Mouse (Mus musculus) heart, embryonic 13.5 days (tissue): ENCODE results near the gene Nedd4. TPM values are rescaled to one million over a fixed set of nuclear protein-coding genes. Genes with fewer than 3 reads are reported as not detected.
A peak's percentile ranks its signal among the peaks of the same experiment; 100 is the strongest.

ENCODE experiments used
- ATAC-seq: fragments of 200-750 bp; cut with Nextera tagmentation; 2 replicates; pipeline ENCODE4 v1.8.0; 2017; ENCODE audit warnings: moderate TSS enrichment; ENCODE audit not compliant: insufficient number of reproducible peaks, low FRiP score, low TSS enrichment; ENCODE audit errors: extremely low read depth
- H3K27ac ChIP-seq: fragments of 300-500 bp; sonication (generic); replicated peaks from 2 replicates; pipeline ENCODE4 v1.5.1; 2015; ENCODE audit warnings: moderate library complexity, mild to moderate bottlenecking, inconsistent platforms
- H3K27me3 ChIP-seq: fragments of 300-500 bp; sonication (generic); replicated peaks from 2 replicates; pipeline ENCODE4 v1.6.1; 2015; ENCODE audit warnings: mild to moderate bottlenecking, inconsistent platforms
- H3K36me3 ChIP-seq: fragments of 300-500 bp; sonication (generic); 2 replicates; pipeline ENCODE4 v1.6.1; 2015; ENCODE audit warnings: mild to moderate bottlenecking, inconsistent platforms
- H3K4me1 ChIP-seq: fragments of 300-500 bp; sonication (generic); 2 replicates; pipeline ENCODE4 v1.6.1; 2015; ENCODE audit warnings: inconsistent platforms
- H3K4me2 ChIP-seq: fragments of 300-500 bp; sonication (generic); 2 replicates; pipeline ENCODE4 v1.6.1; 2015; ENCODE audit warnings: inconsistent platforms, mild to moderate bottlenecking, moderate library complexity
- H3K4me3 ChIP-seq: fragments of 300-500 bp; sonication (generic); 2 replicates; pipeline ENCODE4 v1.5.1; 2015; ENCODE audit warnings: moderate library complexity, mild to moderate bottlenecking, inconsistent platforms
- H3K9ac ChIP-seq: fragments of 300-500 bp; sonication (generic); 2 replicates; pipeline ENCODE4 v1.6.1; 2015; ENCODE audit warnings: inconsistent platforms, mild to moderate bottlenecking, moderate library complexity
- H3K9me3 ChIP-seq: fragments of 300-500 bp; sonication (generic); 2 replicates; pipeline ENCODE4 v1.6.1; 2016; ENCODE audit warnings: inconsistent platforms
- WGBS: fragments of 180-500 bp; shearing (Covaris S2); methylation state at CpG from one replicate; pipeline ENCODE4 v1.1.7; 2015; ENCODE audit warnings: mixed read lengths; 5-methylcytosine and 5-hydroxymethylcytosine counted together
- polyA plus RNA-seq: library from polyadenylated mRNA; unstranded; fragments of >200 nt; fragmentation: Nextera tagmentation; extraction: Ambion mirVana; gene quantifications from 2 replicates; pipeline ENCODE4 v1.2.1, GENCODE M21; 2015

The Nedd4 gene
- 468 and 480 TPM in 2 replicates for polyA plus RNA-seq

DNA sequence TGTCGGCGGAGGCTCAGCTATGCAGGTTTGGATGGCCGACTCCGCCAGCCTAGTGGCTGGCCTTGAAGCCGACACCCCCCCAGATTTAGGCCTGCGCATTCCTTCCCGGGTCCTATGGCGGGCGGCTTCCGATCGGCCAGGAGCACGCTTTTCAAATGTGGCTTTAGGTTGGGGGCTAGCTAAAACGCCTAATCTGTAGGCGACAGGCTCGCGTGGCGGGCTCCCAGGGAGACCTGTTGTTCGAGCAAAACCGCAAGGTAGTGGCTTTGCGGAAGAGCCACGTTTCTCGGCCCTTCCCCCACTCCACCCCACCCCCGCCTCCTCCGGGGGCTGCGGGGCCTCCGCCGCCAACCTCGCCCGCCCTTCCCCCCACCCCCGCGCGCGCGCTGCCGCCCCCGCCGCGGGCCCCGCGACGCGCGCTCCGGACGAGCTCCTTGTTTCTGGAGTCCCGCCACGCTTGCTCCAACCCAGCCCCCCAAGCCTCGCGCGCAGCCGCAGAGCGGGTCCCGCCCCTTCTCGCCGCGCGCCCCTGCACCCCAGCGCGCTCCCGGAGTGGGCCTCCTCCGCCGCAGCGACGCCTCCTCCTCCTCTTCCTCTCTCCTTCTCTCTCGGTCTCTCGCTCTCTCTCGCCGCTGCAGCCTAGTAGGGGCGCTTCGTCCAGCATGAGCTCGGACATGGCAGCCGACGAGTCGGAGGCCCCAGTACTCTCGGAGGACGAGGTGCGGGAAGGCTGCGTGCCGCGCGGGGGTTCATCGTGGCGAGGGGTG is at the start of gene Nedd4:
TSS of gene Nedd4 (plus strand) at position 452 of the 767 bp plus-strand sequence.
- Histone ChIP-seq H3K27me3 (no peaks in the 10 kb centered on the region), H3K4me1 (peaks cover 47% of the 10 kb centered on the region), H3K9me3 (no peaks in the 10 kb centered on the region), H3K4me2 (peak within 1 kb of the TSS; percentile 96), H3K9ac (peak within 1 kb of the TSS; percentile 100), H3K36me3 (peaks cover 34% of the 10 kb centered on the region), H3K27ac (peak within 1 kb of the TSS; percentile 100), H3K4me3 (peak within 1 kb of the TSS; percentile 99)
- 1% methylated on average over 69 of the region's 83 CpGs for WGBS
- ATAC-seq = peak; percentile 86

GRCm38 (mm10) chr9:72613884-72614283 is 48.3 kb upstream of the Nedd4 start:
- no peak overlapping the region for H3K9ac ChIP-seq
- no peak overlapping the region for H3K27ac ChIP-seq
- no peak overlapping the region for H3K4me2 ChIP-seq
- H3K27me3 ChIP-seq = no peaks in the 10 kb centered on the region
- no peak for ATAC-seq
- no peaks in the 10 kb centered on the region for H3K4me1 ChIP-seq
- H3K36me3 ChIP-seq = peaks cover 52% of the 10 kb centered on the region
- H3K9me3 ChIP-seq = no peaks in the 10 kb centered on the region
- 57% methylated on average over 2 of the region's 2 CpGs for WGBS
- H3K4me3 ChIP-seq = no peak overlapping the region

DNA sequence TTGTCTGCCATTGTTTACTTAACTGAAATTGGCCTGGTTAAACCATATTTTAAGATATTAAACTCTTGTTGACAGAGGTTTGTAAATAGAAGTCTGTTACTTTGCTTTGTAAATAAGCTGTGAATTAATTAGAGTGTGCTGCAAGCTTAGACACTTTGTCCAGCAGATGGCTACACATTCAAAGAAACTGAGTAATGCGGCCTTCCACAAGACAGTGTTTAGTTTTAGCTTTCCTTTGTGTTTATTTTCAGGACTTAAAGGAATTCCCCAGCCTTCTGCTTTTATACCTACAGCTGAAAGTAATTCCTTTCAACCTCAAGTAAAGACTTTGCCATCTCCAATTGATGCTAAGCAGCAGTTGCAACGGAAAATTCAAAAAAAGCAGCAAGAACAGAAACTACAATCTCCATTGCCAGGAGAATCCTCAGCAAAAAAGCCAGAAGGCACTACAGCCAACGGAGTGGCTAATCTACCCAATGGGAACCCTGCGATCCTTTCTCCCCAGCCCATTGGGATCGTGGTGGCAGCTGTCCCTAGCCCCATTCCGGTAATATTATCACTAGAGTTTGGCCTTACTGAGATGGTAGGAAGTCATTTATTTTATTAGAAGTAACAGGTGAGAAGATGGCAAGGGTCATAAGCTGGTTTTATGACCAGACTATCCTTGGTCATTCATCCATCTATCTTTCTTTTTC is 47.2 kb upstream of the Nedd4 start:
- no peak overlapping the region for H3K4me2 ChIP-seq
- no peak for ATAC-seq
- peaks cover 57% of the 10 kb centered on the region for H3K36me3 ChIP-seq
- no peaks in the 10 kb centered on the region for H3K4me1 ChIP-seq
- no peaks in the 10 kb centered on the region for H3K9me3 ChIP-seq
- H3K27me3 ChIP-seq = no peaks in the 10 kb centered on the region
- WGBS = 80% methylated on average over 6 of the region's 6 CpGs
- no peak overlapping the region for H3K9ac ChIP-seq
- no peak overlapping the region for H3K4me3 ChIP-seq
- no peak overlapping the region for H3K27ac ChIP-seq

DNA sequence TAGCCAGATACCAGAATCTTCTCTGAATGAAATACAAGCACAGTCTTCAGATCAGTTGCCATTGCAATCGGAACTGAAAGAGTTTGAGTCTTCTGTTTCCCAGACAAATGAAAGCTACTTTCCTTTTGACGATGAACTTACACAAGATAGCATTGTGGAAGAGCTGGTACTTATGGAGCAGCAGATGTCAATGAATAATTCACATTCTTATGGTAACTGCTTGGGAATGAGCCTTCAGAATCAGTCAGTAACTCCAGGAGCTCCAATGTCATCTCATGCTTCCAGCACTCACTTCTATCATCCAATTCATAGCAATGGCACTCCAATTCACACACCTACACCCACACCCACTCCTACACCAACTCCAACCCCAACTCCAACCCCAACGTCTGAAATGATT is 44.1 kb upstream of the Nedd4 start:
- no peak for ATAC-seq
- WGBS = 78% methylated on average over 3 of the region's 3 CpGs
- Histone ChIP-seq H3K27ac (no peak overlapping the region), H3K36me3 (peaks cover 55% of the 10 kb centered on the region), H3K4me1 (no peaks in the 10 kb centered on the region), H3K4me3 (no peak overlapping the region), H3K27me3 (no peaks in the 10 kb centered on the region), H3K9me3 (no peaks in the 10 kb centered on the region), H3K4me2 (no peak overlapping the region), H3K9ac (no peak overlapping the region)

GRCm38 (mm10) chr9:72623605-72624004 is 38.5 kb upstream of the Nedd4 start:
- ATAC-seq = no peak
- Histone ChIP-seq H3K36me3 (peaks cover 32% of the 10 kb centered on the region), H3K4me2 (no peak overlapping the region), H3K4me3 (no peak overlapping the region), H3K4me1 (peaks cover 18% of the 10 kb centered on the region), H3K9ac (no peak overlapping the region), H3K27me3 (no peaks in the 10 kb centered on the region), H3K9me3 (no peaks in the 10 kb centered on the region), H3K27ac (no peak overlapping the region)
- 77% methylated on average over 1 of the region's 1 CpGs for WGBS

GRCm38 (mm10) chr9:72627598-72627997 is 34.5 kb upstream of the Nedd4 start:
- Histone ChIP-seq H3K9ac (no peak overlapping the region), H3K36me3 (peaks cover 10% of the 10 kb centered on the region; the same call in 1 of the 2 replicates), H3K4me2 (no peak overlapping the region), H3K4me3 (no peak overlapping the region), H3K27ac (peak overlapping the region; percentile 89), H3K4me1 (peaks cover 32% of the 10 kb centered on the region), H3K9me3 (no peaks in the 10 kb centered on the region), H3K27me3 (no peaks in the 10 kb centered on the region)
- WGBS = 73% methylated on average over 1 of the region's 1 CpGs
- ATAC-seq = no peak

DNA sequence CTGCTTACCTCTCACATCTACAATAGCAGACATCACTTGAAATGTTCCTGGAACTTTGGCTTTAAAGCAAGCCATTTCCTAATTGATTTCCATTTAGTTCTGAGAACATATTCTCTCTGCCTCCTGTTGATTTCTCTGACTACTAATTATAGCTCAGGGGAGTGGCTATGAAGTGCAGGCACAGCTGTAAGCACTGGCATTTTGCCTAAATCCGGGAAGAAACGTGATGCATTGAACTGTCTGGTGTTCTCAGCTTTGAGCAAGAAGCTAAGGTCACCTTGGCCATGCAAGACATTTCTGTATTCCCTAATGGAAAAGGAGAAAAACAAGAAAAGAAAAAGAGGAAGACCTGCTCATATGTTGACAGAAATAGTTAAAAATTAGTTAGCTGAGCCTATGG is 33.6 kb upstream of the Nedd4 start:
- peak; percentile 76 for ATAC-seq
- no peak overlapping the region for H3K4me3 ChIP-seq
- whole genome bisulfite sequencing = 3% methylated on average over 2 of the region's 2 CpGs
- peaks cover 32% of the 10 kb centered on the region for H3K4me1 ChIP-seq
- H3K27me3 ChIP-seq = no peaks in the 10 kb centered on the region
- H3K27ac ChIP-seq = peak overlapping the region; percentile 89
- H3K4me2 ChIP-seq = peak overlapping the region; percentile 33
- no peaks in the 10 kb centered on the region for H3K9me3 ChIP-seq
- peak overlapping the region; percentile 1; the same call in 1 of the 2 replicates for H3K9ac ChIP-seq
- H3K36me3 ChIP-seq = peaks cover 5% of the 10 kb centered on the region; the same call in 1 of the 2 replicates

DNA sequence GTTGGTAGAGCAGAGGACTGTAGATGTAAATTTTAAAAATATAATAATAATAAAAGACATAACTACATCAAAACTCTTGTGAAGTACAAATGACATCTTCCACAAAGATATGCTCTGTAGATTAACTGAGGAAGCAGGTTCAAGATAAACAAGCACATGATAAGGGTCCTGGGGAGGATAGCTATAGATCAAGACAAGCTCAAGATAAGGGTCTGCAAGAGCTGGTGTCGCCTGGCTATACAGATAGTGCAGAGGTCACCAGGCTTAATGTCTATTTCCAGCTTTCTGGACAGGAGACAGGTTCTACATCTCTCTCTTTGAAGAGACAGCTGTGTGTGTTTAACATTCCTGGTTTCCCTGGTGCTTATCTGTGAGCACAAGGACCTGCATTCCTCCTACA is 29.9 kb upstream of the Nedd4 start:
- Histone ChIP-seq H3K36me3 (no peaks in the 10 kb centered on the region), H3K4me3 (no peak overlapping the region), H3K27me3 (no peaks in the 10 kb centered on the region), H3K4me2 (no peak overlapping the region), H3K9ac (no peak overlapping the region), H3K4me1 (peaks cover 31% of the 10 kb centered on the region), H3K27ac (peak overlapping the region; percentile 48), H3K9me3 (no peaks in the 10 kb centered on the region)
- ATAC-seq = no peak
- WGBS = 8% methylated on average over 1 of the region's 1 CpGs

DNA sequence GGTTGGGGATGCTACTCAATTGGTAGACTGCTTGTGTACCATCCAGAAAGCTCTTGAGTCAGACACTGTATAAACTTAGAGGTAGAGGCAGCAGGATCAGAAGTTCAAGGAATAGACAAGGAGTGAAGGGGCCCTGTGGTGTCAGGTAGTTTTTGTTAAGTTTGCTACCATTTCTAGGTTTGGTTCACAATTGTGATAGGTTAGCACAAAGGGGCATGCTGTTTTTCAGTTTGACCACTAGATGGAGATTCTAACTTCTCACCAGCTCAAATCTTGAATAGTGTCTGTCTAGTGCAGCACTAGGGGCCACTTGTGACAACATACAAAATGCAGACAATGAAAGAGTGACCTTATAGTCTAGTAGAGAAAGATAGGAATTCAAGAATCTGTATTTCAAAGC is 27.0 kb upstream of the Nedd4 start:
- Histone ChIP-seq H3K4me1 (peaks cover 25% of the 10 kb centered on the region), H3K27ac (no peak overlapping the region), H3K27me3 (no peaks in the 10 kb centered on the region), H3K36me3 (no peaks in the 10 kb centered on the region), H3K4me3 (no peak overlapping the region), H3K9ac (no peak overlapping the region), H3K4me2 (no peak overlapping the region), H3K9me3 (no peaks in the 10 kb centered on the region)
- no peak for ATAC-seq

GRCm38 (mm10) chr9:72636547-72636946 is 25.6 kb upstream of the Nedd4 start:
- Histone ChIP-seq H3K4me2 (no peak overlapping the region), H3K9ac (no peak overlapping the region), H3K4me1 (peaks cover 39% of the 10 kb centered on the region), H3K4me3 (no peak overlapping the region), H3K9me3 (no peaks in the 10 kb centered on the region), H3K36me3 (no peaks in the 10 kb centered on the region), H3K27ac (no peak overlapping the region), H3K27me3 (no peaks in the 10 kb centered on the region)
- ATAC-seq = no peak
- 80% methylated on average over 7 of the region's 7 CpGs for WGBS

GRCm38 (mm10) chr9:72637243-72637642 is 24.9 kb upstream of the Nedd4 start:
- ATAC-seq = no peak
- 87% methylated on average over 8 of the region's 8 CpGs for WGBS

More at GRCm38 (mm10) chr9:72637243-72637642, 24.9 kb upstream of the Nedd4 start:
- Histone ChIP-seq H3K4me2 (no peak overlapping the region), H3K27ac (no peak overlapping the region), H3K27me3 (no peaks in the 10 kb centered on the region), H3K36me3 (no peaks in the 10 kb centered on the region), H3K9ac (no peak overlapping the region), H3K9me3 (no peaks in the 10 kb centered on the region), H3K4me3 (no peak overlapping the region), H3K4me1 (peaks cover 37% of the 10 kb centered on the region)
